Mouse (Mus musculus): ENCODE data around the gene B230217C12Rik. TPM values are rescaled to one million over a fixed set of nuclear protein-coding genes. Genes with fewer than 3 reads are reported as not detected.
A peak's percentile ranks its signal among the peaks of the same experiment; 100 is the strongest.

Gene B230217C12Rik
- polyA plus RNA-seq, 2 experiments, result 0.60 to 0.63 TPM

DNA sequence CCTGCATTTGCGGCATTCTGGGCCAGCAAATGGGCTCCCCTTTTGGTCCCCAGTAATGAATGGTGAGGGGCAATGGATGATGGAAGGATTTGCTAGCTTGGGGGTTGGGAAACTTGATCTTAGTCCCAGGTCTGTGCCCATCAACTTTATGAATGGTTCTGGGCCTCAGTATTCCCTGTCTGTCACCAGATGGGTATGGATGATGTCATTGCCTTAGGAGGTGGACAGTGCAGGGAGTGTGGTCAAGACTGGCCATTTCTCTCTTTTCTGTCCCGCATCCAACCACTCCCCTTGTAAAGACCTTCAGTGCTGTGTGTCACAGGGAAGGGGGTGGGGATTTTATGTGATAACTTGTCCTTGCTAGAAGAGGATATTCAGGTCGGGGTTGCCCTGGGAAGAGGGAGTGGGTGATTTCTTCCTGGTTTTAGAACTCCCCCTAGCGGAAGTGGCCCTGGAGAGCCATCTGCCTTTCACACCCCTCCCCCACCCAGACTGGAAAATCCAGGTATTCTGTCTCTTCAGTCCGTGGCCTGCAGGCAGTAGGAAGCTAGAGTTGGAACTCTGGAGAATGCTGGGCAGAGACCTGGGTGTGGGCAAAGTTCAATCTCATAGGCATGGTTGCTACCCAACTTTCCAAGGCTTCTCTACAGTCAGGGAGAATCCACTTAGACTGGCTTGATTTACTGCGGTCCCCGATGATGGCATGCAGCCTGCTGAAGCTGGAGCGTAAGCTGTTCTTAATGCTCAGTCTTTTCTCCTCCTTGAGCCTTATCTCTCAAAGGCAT lies 39.0 kb upstream of the B230217C12Rik start:
- no peak for ATAC-seq (ENCODE audit: insufficient read depth)
- Histone ChIP-seq H3K9ac (replicated peaks) (no peak overlapping the region), H3K36me3 (replicated peaks; ENCODE audit: control insufficient read depth, insufficient read depth, low read depth) (no peaks in the 10 kb centered on the region), H3K4me2 (ENCODE audit: low read depth) (peak overlapping the region; percentile 81), H3K4me3 (ENCODE audit: insufficient read depth in 1 of 2, low read depth in 2 of 2, low read length in 2 of 2) (peak overlapping the region; percentile 65 to 72), H3K4me1 (replicated peaks; ENCODE audit: control insufficient read depth in 2 of 2, insufficient read depth in 2 of 2, low read length in 1 of 2) (peaks cover 2 to 37% of the 10 kb centered on the region in 2 experiments; a peak in 3 of 4 replicates), H3K27me3 (ENCODE audit: control insufficient read depth, insufficient read depth, low read length) (no peaks in the 10 kb centered on the region; the same call in 1 of the 2 replicates), H3K9me3 (ENCODE audit: control insufficient read depth, low read length) (no peaks in the 10 kb centered on the region), H3K27ac (no peak overlapping the region)
- TF ChIP-seq CTCF (IDR thresholded peaks at IDR 0.05; ENCODE audit: low read depth), result peak; percentile 61
- TF ChIP-seq EP300 (IDR thresholded peaks at IDR 0.05; ENCODE audit: low read depth), result no peak
- no peak for DNase-seq (ENCODE audit: low read depth in 3 of 3, low spot score in 3 of 3)
- WGBS (ENCODE audit: insufficient replicate concordance), result 33% methylated on average over 8 of the region's 8 CpGs

DNA sequence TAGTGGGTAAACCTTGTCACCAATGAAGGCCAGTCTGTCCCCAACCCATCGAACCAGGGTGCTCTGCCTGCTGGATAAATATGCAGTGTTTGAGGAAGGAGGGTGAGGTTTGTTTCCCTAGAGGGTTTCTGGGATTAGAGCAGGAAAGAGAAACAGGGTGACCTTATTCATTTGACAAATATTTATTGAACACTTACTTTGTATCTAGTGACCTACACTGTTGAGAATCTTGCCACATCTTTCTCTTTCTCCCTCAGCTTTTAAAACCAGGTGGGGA lies 38.4 kb upstream of the B230217C12Rik start:
- TF ChIP-seq CTCF (IDR thresholded peaks at IDR 0.05; ENCODE audit: low read depth), result no peak
- TF ChIP-seq EP300 (IDR thresholded peaks at IDR 0.05; ENCODE audit: low read depth), result no peak
- Histone ChIP-seq H3K4me1 (replicated peaks; ENCODE audit: control insufficient read depth in 2 of 2, insufficient read depth in 2 of 2, low read length in 1 of 2) (peaks cover 2 to 37% of the 10 kb centered on the region in 2 experiments; a peak in 3 of 4 replicates), H3K27me3 (ENCODE audit: control insufficient read depth, insufficient read depth, low read length) (no peaks in the 10 kb centered on the region; the same call in 1 of the 2 replicates), H3K9me3 (ENCODE audit: control insufficient read depth, low read length) (no peaks in the 10 kb centered on the region), H3K4me2 (ENCODE audit: low read depth) (peak overlapping the region; percentile 81), H3K36me3 (replicated peaks; ENCODE audit: control insufficient read depth, insufficient read depth, low read depth) (no peaks in the 10 kb centered on the region), H3K4me3 (ENCODE audit: insufficient read depth in 1 of 2, low read depth in 2 of 2, low read length in 2 of 2) (no peak overlapping the region), H3K27ac (no peak overlapping the region), H3K9ac (replicated peaks) (no peak overlapping the region)
- 15% methylated on average over 1 of the region's 1 CpGs for WGBS (ENCODE audit: insufficient replicate concordance)
- DNase-seq (ENCODE audit: low read depth in 3 of 3, low spot score in 3 of 3), result no peak
- ATAC-seq (ENCODE audit: insufficient read depth), result no peak

DNA sequence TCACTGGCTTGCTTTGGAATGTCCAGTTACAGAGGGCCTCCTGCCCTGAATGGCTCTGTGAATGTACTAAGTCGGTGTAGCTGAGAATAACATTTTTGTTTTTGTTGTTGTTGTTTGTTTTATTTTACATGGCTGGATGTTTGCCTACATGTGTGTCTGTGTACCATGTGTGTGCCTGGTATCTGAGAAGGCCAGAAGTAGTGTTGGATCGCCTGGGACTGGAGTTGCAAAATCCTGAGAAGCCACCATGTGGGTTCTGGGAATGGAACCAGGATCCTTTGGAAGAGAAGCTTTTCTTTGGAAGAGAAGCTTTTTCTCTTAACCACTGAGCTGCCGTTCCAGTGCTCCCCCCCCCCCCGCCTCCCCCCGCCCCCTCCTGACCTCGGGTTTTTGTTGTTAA lies 38.1 kb upstream of the B230217C12Rik start:
- no peak overlapping the region for H3K4me3 ChIP-seq (ENCODE audit: insufficient read depth in 1 of 2, low read depth in 2 of 2, low read length in 2 of 2)
- TF ChIP-seq EP300 (IDR thresholded peaks at IDR 0.05; ENCODE audit: low read depth) (no peak), CTCF (IDR thresholded peaks at IDR 0.05; ENCODE audit: low read depth) (no peak)
- no peaks in the 10 kb centered on the region for H3K36me3 ChIP-seq (replicated peaks; ENCODE audit: control insufficient read depth, insufficient read depth, low read depth)
- ATAC-seq (ENCODE audit: insufficient read depth), result no peak
- no peaks in the 10 kb centered on the region for H3K9me3 ChIP-seq (ENCODE audit: control insufficient read depth, low read length)
- no peak for DNase-seq (ENCODE audit: low read depth in 3 of 3, low spot score in 3 of 3)
- H3K4me2 ChIP-seq (ENCODE audit: low read depth), result peak overlapping the region; percentile 81; the same call in 1 of the 2 replicates
- H3K9ac ChIP-seq (replicated peaks), result no peak overlapping the region
- peaks cover 2 to 40% of the 10 kb centered on the region in 2 experiments; a peak in 3 of 4 replicates for H3K4me1 ChIP-seq (replicated peaks; ENCODE audit: control insufficient read depth in 2 of 2, insufficient read depth in 2 of 2, low read length in 1 of 2)
- WGBS (ENCODE audit: insufficient replicate concordance), result 48% methylated on average over 5 of the region's 6 CpGs
- H3K27me3 ChIP-seq (ENCODE audit: control insufficient read depth, insufficient read depth, low read length), result no peaks in the 10 kb centered on the region; the same call in 1 of the 2 replicates
- H3K27ac ChIP-seq, result no peak overlapping the region

DNA sequence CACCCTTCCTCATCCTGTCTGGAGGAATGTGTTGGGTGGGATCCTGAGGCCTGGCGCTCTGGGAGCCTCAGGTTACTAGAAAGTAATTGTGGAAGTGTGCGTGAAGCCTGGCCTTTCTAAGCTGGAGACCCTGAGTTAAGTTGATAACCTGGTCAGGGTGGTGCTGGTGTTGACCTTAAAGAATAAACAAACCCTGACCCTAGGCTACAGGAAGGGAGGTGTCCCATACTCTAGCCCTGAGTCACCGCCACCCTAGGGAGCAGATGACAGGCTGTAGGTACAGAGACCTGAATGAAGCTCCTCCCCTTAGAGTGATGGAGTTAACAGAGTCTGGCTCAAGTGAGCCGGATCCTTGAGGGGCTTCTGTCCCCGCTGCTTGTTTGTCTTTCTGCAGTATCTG lies 36.7 kb upstream of the B230217C12Rik start:
- 59% methylated on average over 5 of the region's 5 CpGs for WGBS (ENCODE audit: insufficient replicate concordance)
- DNase-seq (ENCODE audit: low read depth in 3 of 3, low spot score in 3 of 3) (no peak), ATAC-seq (ENCODE audit: insufficient read depth) (no peak)
- no peaks in the 10 kb centered on the region for H3K9me3 ChIP-seq (ENCODE audit: control insufficient read depth, low read length)
- no peak overlapping the region for H3K9ac ChIP-seq (replicated peaks)
- peaks cover 2 to 42% of the 10 kb centered on the region in 2 experiments; a peak in 3 of 4 replicates for H3K4me1 ChIP-seq (replicated peaks; ENCODE audit: control insufficient read depth in 2 of 2, insufficient read depth in 2 of 2, low read length in 1 of 2)
- H3K4me2 ChIP-seq (ENCODE audit: low read depth), result peak overlapping the region; percentile 6; the same call in 1 of the 2 replicates
- no peak overlapping the region for H3K4me3 ChIP-seq (ENCODE audit: insufficient read depth in 1 of 2, low read depth in 2 of 2, low read length in 2 of 2)
- H3K36me3 ChIP-seq (replicated peaks; ENCODE audit: control insufficient read depth, insufficient read depth, low read depth), result no peaks in the 10 kb centered on the region
- H3K27me3 ChIP-seq (ENCODE audit: control insufficient read depth, insufficient read depth, low read length), result no peaks in the 10 kb centered on the region
- no peak for TF ChIP-seq CTCF (IDR thresholded peaks at IDR 0.05; ENCODE audit: low read depth)
- no peak for TF ChIP-seq EP300 (IDR thresholded peaks at IDR 0.05; ENCODE audit: low read depth)
- H3K27ac ChIP-seq, result no peak overlapping the region

DNA sequence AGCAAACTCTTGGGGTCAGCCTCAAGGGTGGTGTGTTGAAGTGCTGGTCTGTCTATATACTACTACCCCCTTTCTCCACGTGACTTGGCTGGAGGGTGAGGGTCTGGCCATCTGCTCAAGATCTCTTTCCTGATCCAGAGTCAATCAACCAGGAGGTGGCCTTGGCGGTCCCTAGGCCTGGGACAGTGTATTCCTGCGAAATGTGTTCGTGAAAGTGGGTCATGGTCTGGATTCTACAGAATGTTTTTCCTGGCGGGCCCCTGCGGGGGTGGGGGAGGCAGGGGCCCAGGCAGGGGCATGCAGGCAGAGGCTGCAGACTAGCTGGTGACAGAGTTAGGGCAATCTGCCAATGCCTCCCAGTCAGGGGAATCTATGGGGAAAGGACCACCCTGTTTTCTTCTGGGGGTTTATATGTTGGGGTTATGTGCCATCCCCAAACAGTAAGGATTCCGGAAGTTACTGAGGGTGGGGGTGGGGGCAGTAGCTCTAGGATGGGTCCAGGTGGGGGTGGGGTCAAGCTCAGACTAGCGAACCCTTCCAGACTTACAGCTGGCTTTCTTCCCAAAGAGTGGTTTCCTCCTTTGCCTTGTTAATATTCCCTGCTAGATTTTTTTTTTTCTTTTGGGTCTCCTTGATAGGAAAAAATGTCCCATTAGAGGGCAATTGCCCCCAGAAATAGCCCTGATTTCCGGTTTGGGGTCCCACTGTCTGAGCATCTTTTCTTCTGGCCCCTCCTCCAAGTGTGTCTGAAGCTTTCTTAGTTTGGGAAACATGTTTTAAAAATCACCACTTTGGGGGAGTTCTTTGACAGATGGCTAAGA lies 35.5 kb upstream of the B230217C12Rik start:
- Histone ChIP-seq H3K4me2 (ENCODE audit: low read depth) (peak overlapping the region; percentile 20; the same call in 1 of the 2 replicates), H3K4me3 (ENCODE audit: insufficient read depth in 1 of 2, low read depth in 2 of 2, low read length in 2 of 2) (no peak overlapping the region), H3K27ac (no peak overlapping the region), H3K4me1 (replicated peaks; ENCODE audit: control insufficient read depth in 2 of 2, insufficient read depth in 2 of 2, low read length in 1 of 2) (peaks cover 2 to 49% of the 10 kb centered on the region in 2 experiments), H3K9me3 (ENCODE audit: control insufficient read depth, low read length) (no peaks in the 10 kb centered on the region), H3K36me3 (replicated peaks; ENCODE audit: control insufficient read depth, insufficient read depth, low read depth) (no peaks in the 10 kb centered on the region), H3K9ac (replicated peaks) (no peak overlapping the region), H3K27me3 (ENCODE audit: control insufficient read depth, insufficient read depth, low read length) (no peaks in the 10 kb centered on the region)
- WGBS (ENCODE audit: insufficient replicate concordance), result 41% methylated on average over 9 of the region's 9 CpGs
- TF ChIP-seq EP300 (IDR thresholded peaks at IDR 0.05; ENCODE audit: low read depth), result no peak
- TF ChIP-seq CTCF (IDR thresholded peaks at IDR 0.05; ENCODE audit: low read depth), result no peak
- DNase-seq (ENCODE audit: low read depth in 3 of 3, low spot score in 3 of 3), result no peak
- ATAC-seq (ENCODE audit: insufficient read depth), result no peak
